Mouse (Mus musculus): ENCODE data around the gene Minpp1. TPM values are rescaled to one million over a fixed set of nuclear protein-coding genes. Genes with fewer than 3 reads are reported as not detected.

The Minpp1 gene
- polyA plus RNA-seq, 1 experiment from 2014 or later: 68.9 TPM

- no peak for ATAC-seq (ENCODE audit: low FRiP score)
- H3K27ac ChIP-seq (ENCODE audit: low read depth, low read length): no peak overlapping the region
- H3K4me3 ChIP-seq (ENCODE audit: low read depth, low read length): no peak overlapping the region
- no peaks in the 10 kb centered on the region for H3K4me1 ChIP-seq (ENCODE audit: control insufficient read depth, insufficient read depth, low read length)
- 89% methylated on average over 15 of the region's 15 CpGs for WGBS
- H3K27me3 ChIP-seq (ENCODE audit: control insufficient read depth, insufficient read depth, low read length): no peaks in the 10 kb centered on the region
- H3K4me2 ChIP-seq: no peak overlapping the region
- H3K36me3 ChIP-seq (ENCODE audit: control insufficient read depth, insufficient read depth, low read length): no peaks in the 10 kb centered on the region
- DNase-seq (ENCODE audit: low spot score, missing footprints): no peak
- no peak overlapping the region for H3K9ac ChIP-seq (ENCODE audit: low read length)
- H3K9me3 ChIP-seq (ENCODE audit: control insufficient read depth, low read length): no peaks in the 10 kb centered on the region
Measured at GRCm38 (mm10) chr19:32548202-32548601, 62.6 kb downstream of the Minpp1 start.

GRCm38 (mm10) chr19:32550446-32550845, 64.9 kb downstream of the Minpp1 start:
- Histone ChIP-seq H3K4me2 (no peak overlapping the region), H3K4me3 (ENCODE audit: low read depth, low read length) (no peak overlapping the region), H3K9me3 (ENCODE audit: control insufficient read depth, low read length) (no peaks in the 10 kb centered on the region), H3K9ac (ENCODE audit: low read length) (no peak overlapping the region), H3K36me3 (ENCODE audit: control insufficient read depth, insufficient read depth, low read length) (no peaks in the 10 kb centered on the region), H3K27ac (ENCODE audit: low read depth, low read length) (no peak overlapping the region), H3K27me3 (ENCODE audit: control insufficient read depth, insufficient read depth, low read length) (no peaks in the 10 kb centered on the region), H3K4me1 (ENCODE audit: control insufficient read depth, insufficient read depth, low read length) (no peaks in the 10 kb centered on the region)
- no peak for ATAC-seq (ENCODE audit: low FRiP score)
- no peak for DNase-seq (ENCODE audit: low spot score, missing footprints)
- WGBS: 85% methylated on average over 5 of the region's 5 CpGs

GRCm38 (mm10) chr19:32551442-32551841, 65.9 kb downstream of the Minpp1 start:
- no peak for ATAC-seq (ENCODE audit: low FRiP score)
- 78% methylated on average over 3 of the region's 3 CpGs for WGBS
- H3K4me1 ChIP-seq (ENCODE audit: control insufficient read depth, insufficient read depth, low read length): no peaks in the 10 kb centered on the region

GRCm38 (mm10) chr19:32552106-32552505, 66.5 kb downstream of the Minpp1 start:
- DNase-seq (ENCODE audit: low spot score, missing footprints) (no peak), ATAC-seq (ENCODE audit: low FRiP score) (no peak)
- H3K4me2 ChIP-seq: no peak overlapping the region
- no peaks in the 10 kb centered on the region for H3K36me3 ChIP-seq (ENCODE audit: control insufficient read depth, insufficient read depth, low read length)
- WGBS: 66% methylated on average over 1 of the region's 1 CpGs
- H3K4me3 ChIP-seq (ENCODE audit: low read depth, low read length): no peak overlapping the region
- no peaks in the 10 kb centered on the region for H3K27me3 ChIP-seq (ENCODE audit: control insufficient read depth, insufficient read depth, low read length)
- no peaks in the 10 kb centered on the region for H3K9me3 ChIP-seq (ENCODE audit: control insufficient read depth, low read length)
- no peaks in the 10 kb centered on the region for H3K4me1 ChIP-seq (ENCODE audit: control insufficient read depth, insufficient read depth, low read length)
- no peak overlapping the region for H3K27ac ChIP-seq (ENCODE audit: low read depth, low read length)
- no peak overlapping the region for H3K9ac ChIP-seq (ENCODE audit: low read length)

More at GRCm38 (mm10) chr19:32551442-32551841, 65.9 kb downstream of the Minpp1 start:
- Histone ChIP-seq H3K9me3 (ENCODE audit: control insufficient read depth, low read length) (no peaks in the 10 kb centered on the region), H3K4me3 (ENCODE audit: low read depth, low read length) (no peak overlapping the region), H3K9ac (ENCODE audit: low read length) (no peak overlapping the region), H3K27me3 (ENCODE audit: control insufficient read depth, insufficient read depth, low read length) (no peaks in the 10 kb centered on the region), H3K36me3 (ENCODE audit: control insufficient read depth, insufficient read depth, low read length) (no peaks in the 10 kb centered on the region), H3K4me2 (no peak overlapping the region), H3K27ac (ENCODE audit: low read depth, low read length) (no peak overlapping the region)
- no peak for DNase-seq (ENCODE audit: low spot score, missing footprints)

GRCm38 (mm10) chr19:32553310-32553709, 67.7 kb downstream of the Minpp1 start:
- Histone ChIP-seq H3K4me1 (ENCODE audit: control insufficient read depth, insufficient read depth, low read length) (no peaks in the 10 kb centered on the region), H3K9ac (ENCODE audit: low read length) (no peak overlapping the region), H3K4me2 (no peak overlapping the region), H3K36me3 (ENCODE audit: control insufficient read depth, insufficient read depth, low read length) (no peaks in the 10 kb centered on the region), H3K27me3 (ENCODE audit: control insufficient read depth, insufficient read depth, low read length) (no peaks in the 10 kb centered on the region), H3K9me3 (ENCODE audit: control insufficient read depth, low read length) (no peaks in the 10 kb centered on the region), H3K4me3 (ENCODE audit: low read depth, low read length) (no peak overlapping the region), H3K27ac (ENCODE audit: low read depth, low read length) (no peak overlapping the region)
- ATAC-seq (ENCODE audit: low FRiP score) (no peak), DNase-seq (ENCODE audit: low spot score, missing footprints) (no peak)
- 76% methylated on average over 3 of the region's 3 CpGs for WGBS

- H3K4me1 ChIP-seq (ENCODE audit: control insufficient read depth, insufficient read depth, low read length): no peaks in the 10 kb centered on the region
- no peak overlapping the region for H3K4me3 ChIP-seq (ENCODE audit: low read depth, low read length)
- no peak overlapping the region for H3K27ac ChIP-seq (ENCODE audit: low read depth, low read length)
- 35% methylated on average over 3 of the region's 3 CpGs for WGBS
- no peaks in the 10 kb centered on the region for H3K9me3 ChIP-seq (ENCODE audit: control insufficient read depth, low read length)
- H3K27me3 ChIP-seq (ENCODE audit: control insufficient read depth, insufficient read depth, low read length): no peaks in the 10 kb centered on the region
- DNase-seq (ENCODE audit: low spot score, missing footprints) (no peak), ATAC-seq (ENCODE audit: low FRiP score) (no peak)
- no peak overlapping the region for H3K4me2 ChIP-seq
- no peak overlapping the region for H3K9ac ChIP-seq (ENCODE audit: low read length)
- H3K36me3 ChIP-seq (ENCODE audit: control insufficient read depth, insufficient read depth, low read length): no peaks in the 10 kb centered on the region
Measured at GRCm38 (mm10) chr19:32555257-32555656, 69.7 kb downstream of the Minpp1 start.

Other genes with a start within 250 kb of the Minpp1 start
- gene Sgms1, start 96.1 kb upstream of the Minpp1 start, polyA plus RNA-seq (2014; fragmentation: Nextera tagmentation; extraction: Ambion mirVana): 10.1 and 10.4 TPM in 2 replicates
- 78.5 and 81.3 TPM in 2 replicates for gene Rpl9-ps6, start 19.2 kb upstream of the Minpp1 start, polyA plus RNA-seq (2014; fragmentation: Nextera tagmentation; extraction: Ambion mirVana)
- gene Papss2, start 110.0 kb downstream of the Minpp1 start, polyA plus RNA-seq (2014; fragmentation: Nextera tagmentation; extraction: Ambion mirVana): 1.7 and 2.1 TPM in 2 replicates

Data from midbrain, embryonic 11.5 days (tissue).